Mouse (Mus musculus) intestine, embryonic 16.5 days (tissue): ENCODE measurements around the gene Elmo1. TPM values are rescaled to one million over a fixed set of nuclear protein-coding genes. Genes with fewer than 3 reads are reported as not detected.

Experiments
- ATAC-seq: fragments of 200-750 bp; cut with Nextera tagmentation; 2 replicates; pipeline ENCODE4 v1.8.0; 2017; ENCODE audit warnings: moderate TSS enrichment, moderate library complexity
- H3K27ac ChIP-seq: fragments of 300-500 bp; sonication (generic); 2 replicates; pipeline ENCODE4 v1.5.1; 2014; ENCODE audit warnings: mild to moderate bottlenecking, low read length
- H3K27me3 ChIP-seq: fragments of 300-500 bp; sonication (generic); replicated peaks from 2 replicates; pipeline ENCODE4 v1.6.1; 2014; ENCODE audit warnings: low read length, control low read depth, mixed read lengths; ENCODE audit not compliant: control insufficient read depth, insufficient read depth
- H3K36me3 ChIP-seq: fragments of 300-500 bp; sonication (generic); 2 replicates; pipeline ENCODE4 v1.6.1; 2014; ENCODE audit warnings: low read length, control low read depth; ENCODE audit not compliant: control insufficient read depth, insufficient read depth
- H3K4me1 ChIP-seq: fragments of 300-500 bp; sonication (generic); 2 replicates; pipeline ENCODE4 v1.6.1; 2014; ENCODE audit warnings: low read length, control low read depth, mixed read lengths; ENCODE audit not compliant: control insufficient read depth, insufficient read depth
- H3K4me2 ChIP-seq: fragments of 300-500 bp; sonication (generic); 2 replicates; pipeline ENCODE4 v1.6.1; 2014; ENCODE audit warnings: low read depth, low read length, control low read depth
- H3K4me3 ChIP-seq: fragments of 300-500 bp; sonication (generic); 2 replicates; pipeline ENCODE4 v1.5.1; 2014; ENCODE audit warnings: mild to moderate bottlenecking, low read length
- H3K9ac ChIP-seq: fragments of 300-500 bp; sonication (generic); 2 replicates; pipeline ENCODE4 v1.6.1; 2014; ENCODE audit warnings: low read depth, low read length
- H3K9me3 ChIP-seq: fragments of 300-500 bp; sonication (generic); 2 replicates; pipeline ENCODE4 v1.6.1; 2016; ENCODE audit warnings: low read length, control low read depth; ENCODE audit not compliant: control insufficient read depth
- WGBS: fragments of 180-500 bp; shearing (Covaris S2); extraction: QIAGEN DNeasy Blood & Tissue Kit; methylation state at CpG from one replicate; pipeline ENCODE4 v1.1.7; 2014; 5-methylcytosine and 5-hydroxymethylcytosine counted together
- polyA plus RNA-seq: library from polyadenylated mRNA; unstranded; fragments of >200 nt; fragmentation: Nextera tagmentation; extraction: Ambion mirVana; gene quantifications from 2 replicates; pipeline ENCODE4 v1.2.1, GENCODE M21; 2015

The Elmo1 gene
- polyA plus RNA-seq, 1 experiment from 2014 or later = 14.4 TPM

DNA sequence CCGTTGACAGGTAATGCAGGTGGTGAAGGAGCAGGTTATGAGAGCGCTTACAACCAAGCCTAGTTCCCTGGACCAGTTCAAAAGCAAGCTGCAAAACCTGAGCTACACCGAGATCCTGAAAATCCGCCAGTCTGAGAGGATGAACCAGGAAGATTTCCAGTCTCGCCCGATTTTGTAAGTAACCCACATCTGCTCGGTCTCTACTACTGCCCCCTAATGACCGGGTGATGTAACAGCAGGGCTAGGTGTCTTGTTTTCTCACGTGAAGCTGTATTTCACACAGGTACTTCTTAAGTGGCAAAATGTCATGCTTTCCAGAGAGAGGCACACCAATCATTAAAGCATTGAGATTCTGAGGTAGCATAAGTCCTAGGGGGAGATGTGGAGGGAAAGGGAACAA, 474.0 kb downstream of the Elmo1 start:
- H3K36me3 ChIP-seq = no peaks in the 10 kb centered on the region
- no peak overlapping the region for H3K4me2 ChIP-seq
- ATAC-seq = no peak
- no peaks in the 10 kb centered on the region for H3K9me3 ChIP-seq
- H3K4me1 ChIP-seq = no peaks in the 10 kb centered on the region
- no peak overlapping the region for H3K9ac ChIP-seq
- no peak overlapping the region for H3K27ac ChIP-seq
- 85% methylated on average over 9 of the region's 9 CpGs for WGBS
- H3K27me3 ChIP-seq = no peaks in the 10 kb centered on the region
- H3K4me3 ChIP-seq = no peak overlapping the region

DNA sequence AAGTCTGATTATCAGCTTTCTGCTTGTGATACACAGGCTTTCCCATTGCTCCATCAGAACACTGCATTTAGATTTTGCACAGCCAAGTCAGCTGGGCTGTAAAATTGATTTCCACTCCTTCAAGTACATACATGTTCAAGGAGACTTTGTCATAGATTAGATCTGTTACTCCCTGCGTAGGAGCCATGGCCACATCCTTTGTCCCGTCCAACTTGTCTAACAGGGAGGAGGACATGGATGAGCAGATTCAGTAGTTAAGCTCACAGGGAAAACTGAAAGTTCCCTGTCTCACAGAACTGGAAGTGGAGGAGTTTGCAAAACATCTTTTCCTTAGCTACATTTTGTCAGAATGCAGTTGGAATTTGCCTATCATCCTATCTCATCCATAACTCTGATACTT, 484.8 kb downstream of the Elmo1 start:
- Histone ChIP-seq H3K36me3 (no peaks in the 10 kb centered on the region), H3K4me1 (no peaks in the 10 kb centered on the region), H3K9ac (no peak overlapping the region), H3K27ac (no peak overlapping the region), H3K27me3 (no peaks in the 10 kb centered on the region), H3K9me3 (peaks cover 6% of the 10 kb centered on the region; the same call in 1 of the 2 replicates), H3K4me3 (no peak overlapping the region), H3K4me2 (no peak overlapping the region)
- no peak for ATAC-seq
- WGBS = 79% methylated on average over 2 of the region's 2 CpGs

DNA sequence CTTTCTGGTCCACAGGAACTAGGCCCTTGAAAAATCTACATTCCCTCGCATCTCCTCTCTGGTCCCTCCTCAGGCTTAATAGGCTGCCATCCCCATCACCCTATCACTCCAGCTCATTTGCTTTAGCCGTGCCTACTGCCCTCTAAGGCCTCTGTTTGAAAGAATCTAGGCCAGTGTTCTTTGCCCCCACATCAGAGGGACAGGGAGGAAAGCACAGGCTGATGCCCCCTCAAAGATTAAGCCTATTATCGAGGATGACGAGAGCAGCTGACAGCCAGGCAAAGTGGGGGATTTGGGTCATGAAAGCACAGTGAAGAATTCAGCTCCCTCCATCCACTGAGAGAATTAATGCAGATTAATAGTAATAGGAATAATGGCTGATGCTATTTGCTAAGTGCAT, 495.5 kb downstream of the Elmo1 start:
- no peaks in the 10 kb centered on the region for H3K36me3 ChIP-seq
- H3K9me3 ChIP-seq = no peaks in the 10 kb centered on the region
- H3K27ac ChIP-seq = no peak overlapping the region
- H3K4me1 ChIP-seq = no peaks in the 10 kb centered on the region
- WGBS = 77% methylated on average over 4 of the region's 4 CpGs
- H3K4me2 ChIP-seq = no peak overlapping the region
- H3K27me3 ChIP-seq = no peaks in the 10 kb centered on the region
- no peak for ATAC-seq
- no peak overlapping the region for H3K4me3 ChIP-seq
- no peak overlapping the region for H3K9ac ChIP-seq

DNA sequence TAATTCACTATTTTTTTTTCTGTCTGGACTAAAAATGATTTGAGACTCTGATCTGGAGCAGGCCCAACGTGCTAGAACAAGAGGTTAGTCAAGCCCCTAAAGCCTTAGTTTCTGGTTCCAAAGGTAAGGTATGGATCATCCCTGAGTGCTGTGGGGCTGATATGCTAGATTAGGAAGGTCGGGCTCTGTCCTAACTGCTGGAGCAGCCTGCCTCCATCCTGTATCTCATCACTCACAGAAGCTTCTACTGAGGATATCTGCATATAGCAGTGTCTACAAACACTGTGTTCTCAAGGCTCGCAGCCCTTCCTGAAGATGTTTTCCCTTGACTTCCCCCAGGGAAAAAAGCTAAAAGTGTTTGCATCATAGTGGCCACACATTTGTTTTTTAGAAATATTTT, 496.1 kb downstream of the Elmo1 start:
- Histone ChIP-seq H3K4me3 (no peak overlapping the region), H3K36me3 (no peaks in the 10 kb centered on the region), H3K9me3 (no peaks in the 10 kb centered on the region), H3K4me2 (no peak overlapping the region), H3K27me3 (no peaks in the 10 kb centered on the region), H3K4me1 (no peaks in the 10 kb centered on the region), H3K27ac (no peak overlapping the region), H3K9ac (no peak overlapping the region)
- ATAC-seq = no peak
- 78% methylated on average over 3 of the region's 3 CpGs for WGBS

DNA sequence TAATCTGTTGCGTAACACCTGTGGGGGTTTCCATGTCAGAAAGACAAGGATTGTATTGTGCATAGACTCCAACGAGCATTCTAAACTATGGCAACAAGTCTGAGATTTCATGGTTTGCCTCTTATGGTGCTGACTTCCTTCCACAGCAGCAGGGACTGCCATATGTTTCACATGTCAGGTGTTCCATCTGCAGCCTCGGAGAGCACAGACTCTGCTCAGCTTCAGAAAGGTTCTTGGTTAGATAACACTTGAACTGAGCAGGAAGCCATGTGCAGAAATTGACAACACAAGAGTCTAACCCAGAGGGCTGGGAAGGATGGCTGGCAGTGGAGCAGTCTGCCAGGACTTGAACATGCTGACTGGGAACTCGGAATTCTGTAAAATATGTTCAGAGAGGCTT, 500.6 kb downstream of the Elmo1 start:
- Histone ChIP-seq H3K27me3 (no peaks in the 10 kb centered on the region), H3K4me1 (no peaks in the 10 kb centered on the region), H3K4me2 (no peak overlapping the region), H3K9ac (no peak overlapping the region), H3K27ac (no peak overlapping the region), H3K9me3 (no peaks in the 10 kb centered on the region), H3K36me3 (no peaks in the 10 kb centered on the region), H3K4me3 (no peak overlapping the region)
- no peak for ATAC-seq
- WGBS = 69% methylated on average over 4 of the region's 4 CpGs

DNA sequence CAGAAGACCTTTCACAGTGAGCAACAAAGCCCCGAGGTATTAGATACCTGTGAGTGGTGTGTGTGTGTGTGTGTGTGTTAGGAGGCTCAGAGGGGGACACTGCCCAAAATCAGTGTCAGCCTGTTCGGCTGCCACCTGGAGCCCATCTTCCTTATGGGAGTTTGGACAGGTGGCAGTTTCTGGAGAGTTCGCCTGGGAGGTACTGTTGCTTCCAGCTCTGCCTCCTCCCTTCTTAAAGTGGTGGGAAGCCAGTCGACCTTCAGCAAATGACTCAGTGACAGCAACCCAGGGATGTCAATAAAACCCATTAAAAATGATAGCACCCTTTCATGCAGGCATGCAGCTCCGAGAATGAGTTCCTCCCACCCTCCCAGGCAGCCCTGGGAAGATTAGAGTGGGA, 506.9 kb downstream of the Elmo1 start:
- H3K9me3 ChIP-seq = no peaks in the 10 kb centered on the region
- H3K9ac ChIP-seq = no peak overlapping the region
- H3K4me3 ChIP-seq = no peak overlapping the region
- no peaks in the 10 kb centered on the region for H3K27me3 ChIP-seq
- 41% methylated on average over 5 of the region's 5 CpGs for WGBS
- H3K4me1 ChIP-seq = no peaks in the 10 kb centered on the region
- no peak overlapping the region for H3K27ac ChIP-seq
- no peak overlapping the region for H3K4me2 ChIP-seq
- no peaks in the 10 kb centered on the region for H3K36me3 ChIP-seq
- ATAC-seq = no peak

DNA sequence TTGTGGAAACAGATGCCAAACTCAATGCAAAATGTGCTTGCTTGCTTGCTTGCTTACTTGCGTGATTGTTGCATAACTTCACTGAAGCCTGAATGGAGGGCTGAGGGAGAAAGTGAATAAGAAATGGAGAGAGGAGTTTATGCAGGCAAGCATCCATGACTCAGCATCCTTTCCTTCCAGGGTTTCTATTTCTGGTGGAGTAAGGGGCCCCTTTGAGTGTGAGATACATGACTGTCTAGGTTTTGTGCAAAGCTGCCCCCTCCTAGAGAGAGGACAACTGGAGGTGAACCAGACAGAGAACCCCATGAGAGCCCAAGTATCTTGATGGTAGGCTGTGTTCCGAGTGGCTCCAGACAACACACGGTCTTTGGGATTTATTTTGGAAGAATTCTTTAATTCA, 508.2 kb downstream of the Elmo1 start:
- H3K4me1 ChIP-seq = no peaks in the 10 kb centered on the region
- H3K9me3 ChIP-seq = no peaks in the 10 kb centered on the region
- H3K36me3 ChIP-seq = no peaks in the 10 kb centered on the region
- 84% methylated on average over 3 of the region's 3 CpGs for WGBS
- ATAC-seq = no peak
- H3K27me3 ChIP-seq = no peaks in the 10 kb centered on the region
- H3K4me3 ChIP-seq = no peak overlapping the region
- H3K9ac ChIP-seq = no peak overlapping the region
- H3K27ac ChIP-seq = no peak overlapping the region
- no peak overlapping the region for H3K4me2 ChIP-seq

DNA sequence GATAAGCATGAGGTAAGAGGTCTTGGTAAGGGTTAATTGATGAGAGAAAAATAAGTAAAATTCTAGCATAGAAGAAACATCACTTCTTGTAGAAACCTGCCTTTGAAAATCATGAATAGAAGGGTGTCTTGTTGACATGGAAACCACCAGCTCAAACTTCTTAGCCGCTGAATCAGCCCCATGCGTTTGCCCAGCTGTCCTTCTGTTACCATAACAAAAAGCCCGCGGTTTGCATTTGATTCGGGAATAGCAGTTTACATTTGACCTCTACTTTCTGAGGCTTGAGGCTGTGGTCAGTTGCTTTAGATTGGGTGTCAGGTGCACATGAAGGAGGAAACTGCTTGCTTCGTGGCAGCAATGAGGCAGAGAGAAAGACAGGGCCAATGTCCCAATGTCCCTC, 509.9 kb downstream of the Elmo1 start:
- Histone ChIP-seq H3K27me3 (no peaks in the 10 kb centered on the region), H3K36me3 (no peaks in the 10 kb centered on the region), H3K4me2 (no peak overlapping the region), H3K4me1 (no peaks in the 10 kb centered on the region), H3K9ac (no peak overlapping the region), H3K27ac (no peak overlapping the region), H3K9me3 (no peaks in the 10 kb centered on the region), H3K4me3 (no peak overlapping the region)
- 52% methylated on average over 6 of the region's 6 CpGs for WGBS
- ATAC-seq = no peak

DNA sequence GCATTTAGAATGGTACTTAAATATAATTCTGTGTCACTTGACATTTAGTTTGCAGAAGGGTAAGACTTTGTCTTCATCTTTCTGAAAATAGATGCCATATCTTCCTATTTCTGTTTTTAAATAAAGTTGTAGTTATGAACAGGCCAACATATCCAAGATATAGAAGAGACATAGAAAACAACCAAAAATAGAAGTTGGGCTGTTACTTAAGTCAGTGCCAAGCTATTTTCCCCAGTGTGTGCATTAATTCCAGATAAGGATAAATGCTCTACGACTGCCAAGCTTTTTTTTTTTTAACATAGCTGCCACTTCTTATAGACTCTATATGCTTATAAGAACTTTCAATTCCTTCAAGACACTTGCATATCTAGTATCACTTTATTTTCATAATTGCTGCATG, 511.0 kb downstream of the Elmo1 start:
- Histone ChIP-seq H3K27ac (no peak overlapping the region), H3K27me3 (no peaks in the 10 kb centered on the region), H3K36me3 (no peaks in the 10 kb centered on the region), H3K9me3 (no peaks in the 10 kb centered on the region), H3K4me2 (no peak overlapping the region), H3K4me3 (no peak overlapping the region), H3K9ac (no peak overlapping the region), H3K4me1 (no peaks in the 10 kb centered on the region)
- ATAC-seq = no peak
- 80% methylated on average over 1 of the region's 1 CpGs for WGBS

DNA sequence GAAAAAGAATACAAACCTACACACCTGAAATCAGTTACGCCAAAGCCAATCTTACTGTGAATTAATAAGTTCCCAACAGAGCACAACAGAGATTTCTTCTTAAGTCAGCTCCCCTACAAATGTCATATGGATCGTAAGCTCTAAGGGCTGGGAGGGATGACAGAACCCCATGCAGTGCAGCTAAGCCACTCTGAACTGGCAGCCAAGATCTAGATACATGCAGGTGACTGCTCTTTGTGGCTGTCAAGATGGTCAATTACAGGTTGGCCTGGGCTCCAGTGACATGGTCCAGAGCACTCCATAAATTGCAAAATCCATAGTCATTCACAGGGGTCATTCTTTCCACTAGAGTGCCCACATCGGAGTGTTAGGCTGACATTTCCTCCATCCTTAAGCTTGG, 516.5 kb downstream of the Elmo1 start:
- no peaks in the 10 kb centered on the region for H3K4me1 ChIP-seq
- no peak overlapping the region for H3K9ac ChIP-seq
- H3K4me2 ChIP-seq = no peak overlapping the region
- no peak for ATAC-seq
- no peak overlapping the region for H3K27ac ChIP-seq
- H3K4me3 ChIP-seq = no peak overlapping the region
- H3K36me3 ChIP-seq = no peaks in the 10 kb centered on the region
- no peaks in the 10 kb centered on the region for H3K9me3 ChIP-seq
- no peaks in the 10 kb centered on the region for H3K27me3 ChIP-seq
- WGBS = 94% methylated on average over 3 of the region's 3 CpGs
